Mouse (Mus musculus) bone marrow, adult 2 months (tissue): Measurements from ENCODE around the gene Ddhd1. TPM values are rescaled to one million over a fixed set of nuclear protein-coding genes. Genes with fewer than 3 reads are reported as not detected.

ENCODE experiments used
- H3K27ac ChIP-seq: fragments of 200-500 bp; 2 replicates; pipeline ENCODE4 v1.5.1; 2012; ENCODE audit warnings: low read depth, mild to moderate bottlenecking, control low read depth, inconsistent platforms, low read length; ENCODE audit not compliant: control insufficient read depth, poor library complexity, insufficient read depth
- H3K4me1 ChIP-seq: fragments of 200-500 bp; 2 replicates; pipeline ENCODE4 v1.6.1; 2011; ENCODE audit warnings: low read length; ENCODE audit not compliant: control insufficient read depth, insufficient read depth
- H3K4me3 ChIP-seq: fragments of 200-500 bp; replicated peaks from 2 replicates; pipeline ENCODE3; 2011; ENCODE audit warnings: mild to moderate bottlenecking, low read depth, low read length, control low read depth; ENCODE audit not compliant: control insufficient read depth
- CTCF ChIP-seq: fragments of 200-500 bp; IDR thresholded peaks from 2 replicates; pipeline ENCODE4 v1.5.1; 2011; ENCODE audit warnings: low read length, control low read depth; ENCODE audit not compliant: control insufficient read depth, insufficient read depth
- POLR2A ChIP-seq: fragments of 200-500 bp; IDR thresholded peaks from 2 replicates; pipeline ENCODE4 v1.6.1; 2011; ENCODE audit warnings: low read depth, mild to moderate bottlenecking, control low read depth, low read length, borderline replicate concordance; ENCODE audit not compliant: control insufficient read depth
- WGBS: fragments of 180-500 bp; shearing (Covaris S2); methylation state at CpG from one replicate; pipeline ENCODE4 v1.1.7; 2018; 5-methylcytosine and 5-hydroxymethylcytosine counted together
- polyA plus RNA-seq: library from polyadenylated mRNA; stranded (reverse); fragments of >200 nt; gene quantifications from 2 replicates; pipeline ENCODE4 v1.2.4, GENCODE M21; 2011; ENCODE audit warnings: low replicate concordance; ENCODE audit not compliant: missing spikeins, insufficient read depth, insufficient read length

The Ddhd1 gene
- polyA plus RNA-seq, 1 experiment, result 18.8 TPM

DNA sequence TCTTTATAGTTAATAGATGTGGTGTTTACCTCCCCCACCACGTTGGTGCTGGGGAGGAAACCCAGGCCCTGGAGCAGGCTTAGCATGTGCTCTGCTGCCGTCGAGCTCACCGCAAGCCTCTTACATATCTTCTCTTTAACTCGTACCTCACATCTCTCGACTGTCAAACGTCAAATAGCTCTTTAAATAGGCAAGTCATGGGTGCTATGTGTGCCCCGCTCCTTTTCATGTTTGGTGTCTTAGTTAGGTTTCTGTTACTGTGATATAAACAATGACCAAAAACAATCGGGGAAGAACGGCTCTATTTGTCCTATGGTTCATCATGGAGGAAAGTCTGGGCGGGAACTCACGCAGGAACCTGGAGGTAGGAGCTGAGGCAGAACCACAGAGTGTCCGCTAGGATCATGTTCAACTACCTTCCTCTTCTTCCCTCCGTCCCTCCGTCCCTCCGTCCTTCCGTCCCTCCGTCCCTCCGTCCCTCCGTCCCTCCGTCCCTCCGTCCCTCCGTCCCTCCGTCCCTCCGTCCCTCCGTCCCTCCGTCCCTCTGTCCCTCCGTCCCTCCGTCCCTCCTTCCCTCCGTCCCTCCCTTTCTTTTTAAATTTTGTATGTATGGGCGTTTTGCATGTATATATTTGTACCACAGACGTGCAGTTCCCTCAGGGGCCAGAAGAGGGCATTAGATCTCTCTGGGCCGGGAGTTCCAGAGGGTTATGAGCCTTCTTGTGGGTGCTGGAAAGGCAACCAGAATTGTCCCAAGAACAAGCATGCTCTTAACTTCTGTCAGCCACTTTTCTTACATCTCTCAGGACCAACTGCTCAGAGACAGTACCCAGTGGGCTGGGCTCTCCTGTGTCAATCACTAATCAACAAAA lies 91.6 kb downstream of the Ddhd1 start:
- Histone ChIP-seq H3K4me3 (no peak overlapping the region), H3K4me1 (no peaks in the 10 kb centered on the region; the same call in 1 of the 2 replicates), H3K27ac (no peak overlapping the region)
- TF ChIP-seq POLR2A (no peak), CTCF (peak; percentile 57)
- 19% methylated on average over 33 of the region's 33 CpGs for WGBS

DNA sequence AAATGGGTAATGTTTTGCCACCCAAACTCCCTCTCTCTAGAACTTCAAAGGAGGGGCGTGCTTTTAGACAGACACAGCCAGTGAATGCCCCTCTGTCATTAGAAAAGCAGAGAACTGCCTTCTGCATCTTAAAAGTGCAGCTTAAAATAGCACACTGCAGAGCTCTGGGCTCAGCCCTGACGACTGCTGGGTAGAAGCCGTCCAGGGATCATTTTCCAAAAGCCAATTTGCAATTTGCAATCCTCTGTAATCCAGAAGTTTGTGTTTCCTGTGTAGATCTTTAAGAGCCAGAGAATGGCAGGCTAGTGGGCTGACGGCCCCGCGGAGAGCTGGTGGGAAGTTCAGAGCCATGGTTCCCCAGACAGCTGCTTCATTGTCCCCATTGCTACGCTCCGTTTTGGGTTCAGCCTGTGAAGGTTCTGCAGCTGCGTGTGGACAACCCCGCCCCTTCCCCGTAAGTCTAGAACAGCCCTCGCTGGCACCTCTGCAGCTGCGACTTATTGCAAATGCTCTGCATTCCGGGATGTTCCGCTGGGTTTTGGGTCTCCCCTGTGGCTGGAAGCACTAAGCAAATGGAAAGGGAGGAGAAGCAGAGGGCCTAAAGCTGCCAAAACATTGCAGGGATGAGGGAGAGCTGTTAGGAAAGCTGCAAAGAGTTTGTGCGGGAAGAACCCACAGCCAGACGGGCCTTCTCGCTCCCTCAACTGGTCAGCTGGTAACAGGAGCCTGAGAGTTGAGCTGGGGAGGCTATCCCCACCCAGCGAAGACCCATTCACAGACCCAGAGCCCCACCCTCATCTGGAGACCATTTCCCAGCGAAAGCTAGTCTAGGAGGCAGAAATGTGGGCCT lies 92.5 kb downstream of the Ddhd1 start:
- Histone ChIP-seq H3K4me3 (no peak overlapping the region), H3K4me1 (no peaks in the 10 kb centered on the region; the same call in 1 of the 2 replicates), H3K27ac (no peak overlapping the region)
- TF ChIP-seq POLR2A (no peak), CTCF (no peak)
- WGBS, result 19% methylated on average over 20 of the region's 20 CpGs

DNA sequence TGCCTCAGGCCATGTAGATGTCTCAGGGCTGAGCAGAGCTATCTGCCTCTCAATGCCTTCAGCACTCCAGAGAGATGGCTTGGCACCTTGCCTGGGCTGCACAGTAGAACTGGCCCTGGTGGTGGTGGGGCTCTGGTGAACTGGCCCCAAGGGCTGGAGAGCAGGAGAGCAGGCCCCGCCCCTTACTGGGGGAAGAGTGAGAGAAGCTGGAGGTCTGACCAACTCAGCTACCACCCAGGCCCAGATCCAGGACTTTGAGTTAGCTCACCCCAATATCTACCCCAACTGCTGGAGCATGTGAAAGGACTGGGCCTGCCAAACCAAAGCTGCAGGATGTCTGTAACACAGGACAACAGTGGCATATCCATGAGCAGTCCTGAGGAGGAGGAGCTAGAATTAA lies 94.4 kb downstream of the Ddhd1 start:
- Histone ChIP-seq H3K4me3 (no peak overlapping the region), H3K4me1 (no peaks in the 10 kb centered on the region; the same call in 1 of the 2 replicates), H3K27ac (no peak overlapping the region; the same call in 1 of the 2 replicates)
- WGBS, result 76% methylated on average over 1 of the region's 1 CpGs
- TF ChIP-seq POLR2A (no peak), CTCF (no peak)

GRCm38 (mm10) chr14:45561681-45562080 lies 96.3 kb downstream of the Ddhd1 start:
- Histone ChIP-seq H3K27ac (no peak overlapping the region), H3K4me1 (no peaks in the 10 kb centered on the region; the same call in 1 of the 2 replicates), H3K4me3 (no peak overlapping the region)
- TF ChIP-seq CTCF, result no peak
- no peak for TF ChIP-seq POLR2A
- 73% methylated on average over 6 of the region's 6 CpGs for WGBS

DNA sequence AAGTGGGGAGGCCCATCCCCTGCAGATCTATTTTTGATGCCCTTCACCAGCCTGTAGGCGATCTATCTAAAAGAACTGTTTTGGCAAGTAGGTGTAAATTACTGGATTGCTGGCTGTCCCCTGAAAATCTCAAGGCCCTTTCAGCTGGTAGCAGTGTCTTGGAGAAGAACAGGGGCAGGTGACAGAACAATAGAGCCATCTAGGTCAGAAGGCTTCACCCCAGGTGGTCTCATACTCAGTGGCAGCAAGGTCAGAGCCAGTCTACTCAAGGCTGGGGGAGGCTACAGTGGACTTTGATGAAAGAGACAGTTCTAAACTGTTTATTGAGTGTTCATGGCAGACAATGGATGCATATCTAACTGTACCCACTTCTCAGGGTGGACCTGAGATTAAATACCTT lies 98.9 kb downstream of the Ddhd1 start:
- no peak for TF ChIP-seq CTCF
- TF ChIP-seq POLR2A, result no peak
- Histone ChIP-seq H3K4me1 (no peaks in the 10 kb centered on the region), H3K4me3 (no peak overlapping the region), H3K27ac (no peak overlapping the region)
- WGBS, result 77% methylated on average over 1 of the region's 1 CpGs

DNA sequence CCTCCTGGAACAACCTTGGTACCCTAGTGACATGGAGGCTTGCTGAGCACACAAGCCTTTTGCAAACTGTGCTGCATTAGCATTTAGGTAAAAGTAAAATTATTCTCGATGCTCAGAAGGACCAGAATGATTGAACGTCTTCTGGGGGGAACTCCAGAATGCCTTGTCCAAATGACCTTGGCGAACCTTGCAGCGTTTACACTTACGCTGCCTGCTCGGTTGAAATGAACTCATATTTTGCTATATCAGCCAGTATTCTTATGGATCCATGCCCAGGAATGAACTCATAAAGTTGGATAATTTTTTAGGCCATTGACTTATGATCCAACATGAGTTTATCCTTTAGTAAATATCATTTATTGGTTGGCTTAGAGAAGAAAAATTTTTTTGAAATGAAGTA lies 103.6 kb downstream of the Ddhd1 start:
- Histone ChIP-seq H3K4me1 (no peaks in the 10 kb centered on the region), H3K27ac (no peak overlapping the region), H3K4me3 (no peak overlapping the region)
- WGBS, result 79% methylated on average over 6 of the region's 6 CpGs
- TF ChIP-seq CTCF (no peak), POLR2A (no peak)

GRCm38 (mm10) chr14:45553854-45554253 lies 104.1 kb downstream of the Ddhd1 start:
- Histone ChIP-seq H3K27ac (no peak overlapping the region), H3K4me1 (no peaks in the 10 kb centered on the region), H3K4me3 (no peak overlapping the region)
- TF ChIP-seq POLR2A (no peak), CTCF (no peak)
- 73% methylated on average over 2 of the region's 2 CpGs for WGBS

GRCm38 (mm10) chr14:45552431-45552830 lies 105.5 kb downstream of the Ddhd1 start:
- no peak for TF ChIP-seq POLR2A
- no peak for TF ChIP-seq CTCF
- Histone ChIP-seq H3K4me1 (no peaks in the 10 kb centered on the region), H3K4me3 (no peak overlapping the region), H3K27ac (no peak overlapping the region)
- 50% methylated on average over 4 of the region's 4 CpGs for whole genome bisulfite sequencing
